Mouse (Mus musculus): ENCODE measurements around the gene Csf2rb.

GRCm38 (mm10) chr15:78380208-78380607 lies 54.7 kb downstream of the Csf2rb start:
- TF ChIP-seq CTCF (IDR thresholded peaks at IDR 0.05; ENCODE audit: control insufficient read depth, insufficient read depth, insufficient replicate concordance, low read depth, low read length): no peak
- TF ChIP-seq POLR2A (IDR thresholded peaks at IDR 0.05; ENCODE audit: control insufficient read depth, low read depth, low read length): no peak

Data from testis, adult 2 months (tissue).